In the genomic region with DNA sequence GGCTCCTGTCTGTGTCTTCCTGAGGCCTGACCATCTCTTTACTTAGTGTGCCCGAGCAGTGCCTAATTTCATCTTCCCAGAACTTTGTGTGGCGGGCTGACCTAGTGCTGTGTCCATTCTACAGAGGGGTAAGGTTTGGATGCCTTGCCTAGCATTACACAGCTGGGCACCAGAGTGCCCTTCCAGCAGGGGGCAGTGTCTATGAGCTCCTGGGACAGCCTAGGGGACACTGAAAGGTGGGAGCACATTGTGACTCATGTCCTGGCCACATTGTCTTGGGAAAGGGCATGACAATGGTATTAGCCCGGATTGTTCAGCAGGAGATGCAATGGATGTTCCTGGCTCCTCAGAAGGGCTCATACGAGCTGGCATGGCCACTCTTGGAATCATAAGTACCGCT, we compare ENCODE assay signal across 9 mouse cellular contexts. TPM values are rescaled to one million over a fixed set of nuclear protein-coding genes. Genes with fewer than 3 reads are reported as not detected.
DNase-seq lines count a peak whose midpoint lies in the region; ATAC-seq lines count a peak whose summit lies in the region.
"Had no signal": no experiment of that assay in that cellular context is flagged by ENCODE, and none has a peak within 500 bp of the region (broad histone marks: within the 10 kb centered on the region; RNA-seq: fewer than 3 reads in every experiment).

No protein-coding gene starts in this region.

- DNase-seq in gastrocnemius, adult 18-20 months (ENCODE audit: low spot score) = peak; percentile 47
- DNase-seq in gastrocnemius, postnatal 4 days (ENCODE audit: low spot score in 2 of 2) = no peak
- DNase-seq in 3T3-L1 (ENCODE audit: low read depth, low spot score) = peak; percentile 35
- DNase-seq in adrenal gland, postnatal 14 days = peak; percentile 77
- peak; percentile 77 for DNase-seq in lung, postnatal 14 days
- DNase-seq in right cerebral cortex, postnatal 25 days = no peak

- ATAC-seq in cerebellum, adult (ENCODE audit: insufficient number of reproducible peaks, low FRiP score, low TSS enrichment) = no peak
- ATAC-seq in erythroblast, adult 5-6 weeks (replicated peaks; ENCODE audit: low FRiP score, poor library complexity, severe bottlenecking) = no peak

RNA-seq across cellular contexts. Expression of gene Scnn1a, which starts 7.8 kb away (rescaled TPM):
- under 1 TPM; 0.19 to 0.25 TPM for total RNA-seq in gastrocnemius, adult 18-20 months (2021)
- under 1 TPM; 0.39 to 0.86 TPM for total RNA-seq in gastrocnemius, postnatal 4 days (2021)
- 1.0 and 1.9 TPM in 2 replicates for total RNA-seq in adrenal gland, postnatal 14 days (2021)
- 4.6 and 7.9 TPM in 2 replicates for total RNA-seq in erythroblast, adult 5-6 weeks (2015; ENCODE audit: low replicate concordance)
- total RNA-seq in erythroblast, adult 5-6 weeks (2017; ENCODE audit: low replicate concordance) = not detected in 2 replicates

RNA-seq across cellular contexts. Expression of gene Ltbr, which starts 14.6 kb away (rescaled TPM):
- 10 to 100 TPM; 15.3 to 17.7 TPM for total RNA-seq in gastrocnemius, adult 18-20 months (2021)
- 10 to 100 TPM; 43.8 to 48.0 TPM for total RNA-seq in gastrocnemius, postnatal 4 days (2021)
- 68.7 and 70.0 TPM in 2 replicates for total RNA-seq in adrenal gland, postnatal 14 days (2021)
- total RNA-seq in erythroblast, adult 5-6 weeks (2015; ENCODE audit: low replicate concordance) = 7.1 and 10.9 TPM in 2 replicates
- total RNA-seq in erythroblast, adult 5-6 weeks (2017; ENCODE audit: low replicate concordance) = 2.6 and 7.2 TPM in 2 replicates
- total RNA-seq: G1E had no signal

RNA-seq across cellular contexts. Expression of gene Tnfrsf1a, which starts 20.9 kb away (rescaled TPM):
- total RNA-seq in gastrocnemius, adult 18-20 months (2021) = 10 to 100 TPM; 16.6 to 24.9 TPM
- total RNA-seq in gastrocnemius, postnatal 4 days (2021) = 10 to 100 TPM; 59.8 to 60.1 TPM
- 210 and 220 TPM in 2 replicates for total RNA-seq in adrenal gland, postnatal 14 days (2021)
- total RNA-seq in erythroblast, adult 5-6 weeks (2015; ENCODE audit: low replicate concordance) = 18.8 and 24.8 TPM in 2 replicates
- total RNA-seq in erythroblast, adult 5-6 weeks (2017; ENCODE audit: low replicate concordance) = 7.2 and 13.8 TPM in 2 replicates
- total RNA-seq: G1E had no signal

RNA-seq across cellular contexts. Expression of gene Tuba3a, which starts 42.4 kb away (rescaled TPM):
- not detected for total RNA-seq in gastrocnemius, adult 18-20 months (2021)
- not detected for total RNA-seq in gastrocnemius, postnatal 4 days (2021)
- total RNA-seq in adrenal gland, postnatal 14 days (2021) = not detected in 2 replicates
- not detected in 2 replicates for total RNA-seq in erythroblast, adult 5-6 weeks (2015; ENCODE audit: low replicate concordance)
- not detected in 2 replicates for total RNA-seq in erythroblast, adult 5-6 weeks (2017; ENCODE audit: low replicate concordance)
- total RNA-seq: G1E had no signal

RNA-seq across cellular contexts. Expression of gene Plekhg6, which starts 52.4 kb away (rescaled TPM):
- not detected for total RNA-seq in gastrocnemius, adult 18-20 months (2021)
- under 1 TPM; 0.07 to 0.08 TPM for total RNA-seq in gastrocnemius, postnatal 4 days (2021)
- total RNA-seq in adrenal gland, postnatal 14 days (2021) = 0.38 and 0.52 TPM in 2 replicates
- not detected in 2 replicates for total RNA-seq in erythroblast, adult 5-6 weeks (2015; ENCODE audit: low replicate concordance)
- not detected in 2 replicates for total RNA-seq in erythroblast, adult 5-6 weeks (2017; ENCODE audit: low replicate concordance)
- total RNA-seq: G1E had no signal

Comparison
In these comparisons a context has a peak if more than half of its experiments do, and no peak if none do; other contexts are left out.
1. DNase-seq: peak in gastrocnemius, adult 18-20 months (single experiment), 3T3-L1 (single experiment), adrenal gland, postnatal 14 days (single experiment) and lung, postnatal 14 days (single experiment); none in gastrocnemius, postnatal 4 days (0 of 2) and right cerebral cortex, postnatal 25 days (single experiment).